ENCODE assay signal across 10 mouse cellular contexts in the genomic region with DNA sequence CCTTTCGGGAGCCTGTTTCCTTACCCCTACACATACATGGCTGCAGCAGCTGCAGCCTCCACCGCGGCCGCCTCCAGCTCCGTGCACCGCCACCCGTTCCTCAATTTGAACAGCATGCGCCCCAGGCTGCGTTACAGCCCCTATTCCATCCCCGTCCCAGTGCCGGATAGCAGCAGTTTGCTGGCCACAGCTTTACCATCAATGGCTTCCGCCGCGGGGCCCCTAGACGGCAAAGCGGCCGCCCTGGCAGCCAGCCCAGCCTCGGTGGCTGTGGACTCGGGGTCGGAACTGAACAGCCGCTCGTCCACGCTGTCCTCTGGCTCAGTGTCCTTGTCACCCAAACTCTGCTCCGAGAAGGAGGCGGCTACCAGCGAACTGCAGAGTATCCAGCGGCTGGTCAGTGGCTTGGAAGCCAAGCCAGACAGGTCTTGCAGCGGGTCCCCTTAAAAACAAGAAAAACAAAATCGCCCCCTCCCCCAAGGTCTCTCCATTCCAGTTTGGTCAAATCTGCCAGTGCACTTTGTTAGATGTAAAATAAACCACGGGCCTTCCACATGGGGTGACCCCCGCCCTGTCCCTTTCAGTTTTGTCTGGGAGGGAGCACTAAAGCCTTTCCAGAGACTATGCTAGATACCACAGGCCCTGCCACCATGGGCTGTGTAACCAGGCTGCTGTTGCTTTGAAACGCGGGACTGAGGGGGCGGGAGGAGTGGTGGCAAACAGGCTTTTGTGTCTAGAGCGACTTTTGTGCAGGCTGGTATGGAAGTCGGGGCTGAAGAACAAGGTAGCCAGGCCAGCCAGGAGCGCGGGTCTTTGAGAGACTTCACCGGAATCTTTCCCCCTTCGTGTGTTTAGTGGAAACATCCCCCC. TPM values are rescaled to one million over a fixed set of nuclear protein-coding genes. Genes with fewer than 3 reads are reported as not detected.
A peak's percentile ranks its signal among the peaks of the same experiment; 100 is the strongest.
DNase-seq lines count a peak whose midpoint lies in the region; ATAC-seq and TF ChIP-seq lines count a peak whose summit lies in the region.
"Had no signal": no experiment of that assay in that cellular context is flagged by ENCODE, and none has a peak within 500 bp of the region (broad histone marks: within the 10 kb centered on the region; RNA-seq: fewer than 3 reads in every experiment).

No protein-coding gene starts in this region.

- peaks cover 51% of the 10 kb centered on the region for H3K27me3 ChIP-seq in embryonic facial prominence, embryonic 15.5 days
- H3K27me3 ChIP-seq in liver, embryonic 11.5 days (replicated peaks; ENCODE audit: control insufficient read depth, insufficient read depth, low read length) = peaks cover 89% of the 10 kb centered on the region

- H3K4me2 ChIP-seq in embryonic facial prominence, embryonic 15.5 days (replicated peaks) = peak overlapping the region; percentile 55
- peak overlapping the region; percentile 43 for H3K4me2 ChIP-seq in liver, embryonic 11.5 days
- H3K4me2 ChIP-seq: neural tube, embryonic 13.5 days had no signal

- H3K9ac ChIP-seq in ES-E14 (ENCODE audit: insufficient read depth, low read depth, low read length, poor library complexity, severe bottlenecking) = peak overlapping the region; percentile 49
- H3K9ac ChIP-seq in embryonic facial prominence, embryonic 15.5 days = peak overlapping the region; percentile 12; the same call in 1 of the 2 replicates
- no peak overlapping the region for H3K9ac ChIP-seq in liver, embryonic 11.5 days (ENCODE audit: low read depth, low read length)
- H3K9ac ChIP-seq: neural tube, embryonic 13.5 days had no signal

- peak; percentile 12; the same call in 1 of the 2 replicates for ATAC-seq in embryonic facial prominence, embryonic 15.5 days (ENCODE audit: insufficient number of reproducible peaks, low FRiP score, low TSS enrichment, low read depth)
- ATAC-seq in liver, embryonic 11.5 days (replicated peaks; ENCODE audit: low FRiP score) = no peak

- H3K36me3 ChIP-seq in ES-E14 (ENCODE audit: control insufficient read depth, insufficient read depth, low read length, poor library complexity, severe bottlenecking) = peaks cover 31% of the 10 kb centered on the region
- peaks cover 7% of the 10 kb centered on the region; the same call in 1 of the 2 replicates for H3K36me3 ChIP-seq in embryonic facial prominence, embryonic 15.5 days
- H3K36me3 ChIP-seq in liver, embryonic 11.5 days (ENCODE audit: control insufficient read depth, insufficient read depth, low read length) = no peaks in the 10 kb centered on the region
- H3K36me3 ChIP-seq: neural tube, embryonic 13.5 days had no signal

- peak overlapping the region; percentile 26 to 75; a peak in 3 of 4 replicates for H3K4me3 ChIP-seq in ES-E14 (ENCODE audit: insufficient read depth in 1 of 2, low read depth in 1 of 2, low read length in 2 of 2, poor library complexity in 1 of 2, severe bottlenecking in 1 of 2)
- H3K4me3 ChIP-seq in embryonic facial prominence, embryonic 15.5 days (replicated peaks) = peak overlapping the region; percentile 38
- peak overlapping the region; percentile 28 for H3K4me3 ChIP-seq in liver, embryonic 11.5 days (ENCODE audit: low read depth, low read length)
- H3K4me3 ChIP-seq: neural tube, embryonic 13.5 days had no signal

- DNase-seq in heart, adult 18-20 months = peak; percentile 27 to 29
- DNase-seq in heart, adult 9 months (ENCODE audit: low spot score in 2 of 2) = no peak
- no peak for DNase-seq in ES-E14 (ENCODE audit: low read depth, low spot score)
- no peak for DNase-seq in liver, embryonic 11.5 days (ENCODE audit: low spot score)
- DNase-seq in spleen, postnatal 36 days (ENCODE audit: low spot score in 2 of 2) = no peak
- DNase-seq in gastrocnemius, postnatal 4 days (ENCODE audit: low spot score in 2 of 2) = no peak
- no peak for DNase-seq in gastrocnemius, postnatal 14 days
- DNase-seq: cerebellum, postnatal 25 days had no signal

- H3K27ac ChIP-seq in ES-E14 (ENCODE audit: insufficient read depth, low read depth, low read length, poor library complexity, severe bottlenecking) = peak overlapping the region; percentile 44
- peak overlapping the region; percentile 81 for H3K27ac ChIP-seq in embryonic facial prominence, embryonic 15.5 days (replicated peaks)
- H3K27ac ChIP-seq in liver, embryonic 11.5 days (ENCODE audit: low read depth, low read length) = peak overlapping the region; percentile 30; the same call in 1 of the 2 replicates
- H3K27ac ChIP-seq: neural tube, embryonic 13.5 days had no signal

- WGBS in embryonic facial prominence, embryonic 15.5 days = 12% methylated on average over 40 of the region's 40 CpGs
- 25% methylated on average over 40 of the region's 40 CpGs for WGBS in liver, embryonic 11.5 days

- H3K4me1 ChIP-seq in ES-E14 (ENCODE audit: control insufficient read depth in 2 of 2, insufficient read depth in 2 of 2, low read length in 2 of 2, poor library complexity in 1 of 2) = peaks cover 3 to 13% of the 10 kb centered on the region in 2 experiments; a peak in 3 of 4 replicates
- H3K4me1 ChIP-seq in embryonic facial prominence, embryonic 15.5 days = peaks cover 63% of the 10 kb centered on the region
- peaks cover 8% of the 10 kb centered on the region for H3K4me1 ChIP-seq in liver, embryonic 11.5 days (replicated peaks; ENCODE audit: control insufficient read depth, insufficient read depth, low read length)

- no peaks in the 10 kb centered on the region for H3K9me3 ChIP-seq in ES-E14 (ENCODE audit: control insufficient read depth, insufficient read depth, low read depth, low read length)
- no peaks in the 10 kb centered on the region for H3K9me3 ChIP-seq in embryonic facial prominence, embryonic 15.5 days (replicated peaks)
- no peaks in the 10 kb centered on the region for H3K9me3 ChIP-seq in liver, embryonic 11.5 days (ENCODE audit: control insufficient read depth, low read length)
- H3K9me3 ChIP-seq: neural tube, embryonic 13.5 days had no signal

- intact Hi-C loops in gastrocnemius, postnatal 14 days (cut with DNase I; ENCODE audit: low total_unique reads) = no loop called here

- in situ Hi-C loops in ES-E14 (cut with MboI; ENCODE audit: low sequenced_read_pairs in 2 of 2, unreplicated experiment in 2 of 2) = loop anchor here in 1 of 2 experiments (25.0 kb wide), 2 partner anchors 396 to 896 kb away; no protein-coding TSS in a partner anchor

TF ChIP-seq in ES-E14, 5 proteins besides CTCF, POLR2A, EP300 and RAD21:
- TF ChIP-seq MAFK (IDR thresholded peaks at IDR 0.05; ENCODE audit: insufficient read depth, low read depth, low read length) (no peak), ZNF384 (IDR thresholded peaks at IDR 0.05; ENCODE audit: low read depth, low read length) (no peak), HCFC1 (IDR thresholded peaks at IDR 0.05; ENCODE audit: borderline replicate concordance, insufficient read depth, low read length) (no peak), CHD2 (IDR thresholded peaks at IDR 0.05; ENCODE audit: low read depth, low read length) (no peak), ZC3H11A (IDR thresholded peaks at IDR 0.05; ENCODE audit: borderline replicate concordance, low read depth, low read length) (no peak)

RNA-seq across cellular contexts. Expression of gene Tbx3, which starts 12.4 kb away (rescaled TPM):
- 10 to 100 TPM; 10.1 to 10.9 TPM for total RNA-seq in heart, adult 18-20 months (2021)
- total RNA-seq in ES-E14 (2012; rRNA removed) = 30.5 and 47.9 TPM in 2 replicates
- polyA plus RNA-seq in embryonic facial prominence, embryonic 15.5 days (2015; fragmentation: Nextera tagmentation; extraction: Ambion mirVana) = 38.8 and 42.1 TPM in 2 replicates
- 23.3 and 25.9 TPM in 2 replicates for polyA plus RNA-seq in liver, embryonic 11.5 days (2014; fragmentation: Nextera tagmentation; extraction: Ambion mirVana)
- total RNA-seq in gastrocnemius, postnatal 4 days (2021) = 10 to 100 TPM; 12.8 to 14.5 TPM
- 1 to 10 TPM; 6.5 to 9.4 TPM for total RNA-seq in gastrocnemius, postnatal 14 days (2021)

Comparison
In these comparisons a context has a peak if more than half of its experiments do, and no peak if none do; other contexts are left out.
1. DNase-seq: peak in heart, adult 18-20 months (2 of 2); none in heart, adult 9 months (0 of 2), ES-E14 (single experiment), liver, embryonic 11.5 days (single experiment), spleen, postnatal 36 days (0 of 2), gastrocnemius, postnatal 4 days (0 of 2) and gastrocnemius, postnatal 14 days (single experiment).
2. H3K27ac ChIP-seq: peak in every context shown above with its lines; median percentile 81 in embryonic facial prominence, embryonic 15.5 days; 44 in ES-E14; 30 in liver, embryonic 11.5 days.
3. Peak in every context shown above with its lines, with median percentiles within 50 percentile points of each other: H3K4me3 ChIP-seq.